Mouse (Mus musculus): ENCODE results near the gene Olfr453. TPM values are rescaled to one million over a fixed set of nuclear protein-coding genes. Genes with fewer than 3 reads are reported as not detected.

Gene Olfr453
- total RNA-seq, 2 experiments from 2014 or later, result not detected

Other genes with a start within 250 kb of the Olfr453 start
- gene Olfr455, start 191.8 kb upstream of the Olfr453 start, total RNA-seq (2021), result not detected
- not detected for gene Tcaf3, start 141.7 kb upstream of the Olfr453 start, total RNA-seq (2021)
- gene Tcaf2, start 94.1 kb upstream of the Olfr453 start, total RNA-seq (2021), result under 1 TPM; 0.46 to 0.83 TPM
- 100 to 1,000 TPM; 235 to 236 TPM for gene Tcaf1, start 29.3 kb upstream of the Olfr453 start, total RNA-seq (2021)
- not detected for gene Olfr38, start 17.0 kb downstream of the Olfr453 start, total RNA-seq (2021)
- gene Olfr452, start 45.7 kb downstream of the Olfr453 start, total RNA-seq (2021), result not detected
- gene Olfr450, start 72.6 kb downstream of the Olfr453 start, total RNA-seq (2021), result not detected
- not detected for gene Olfr449, start 95.0 kb downstream of the Olfr453 start, total RNA-seq (2021)
- gene Olfr448, start 151.1 kb downstream of the Olfr453 start, total RNA-seq (2021), result not detected
- not detected for gene Olfr447, start 169.5 kb downstream of the Olfr453 start, total RNA-seq (2021)
- not detected for gene Olfr446, start 182.0 kb downstream of the Olfr453 start, total RNA-seq (2021)
- not detected for gene Olfr444, start 209.7 kb downstream of the Olfr453 start, total RNA-seq (2021)

Data from left cerebral cortex, postnatal 25 days (tissue).